Mouse (Mus musculus) layer of hippocampus, postnatal 25 days (tissue): ENCODE measurements around the gene Prnp. TPM values are rescaled to one million over a fixed set of nuclear protein-coding genes. Genes with fewer than 3 reads are reported as not detected.

Experiments
- DNase-seq, 2 experiments: peaks; one replicate each; pipeline ENCODE4 v3.0.0; 2022; ENCODE audit warnings: mixed read lengths in 2 of 2, low spot score in 1 of 2; ENCODE audit errors: extremely low spot score in 1 of 2
- total RNA-seq, 2 experiments: library from RNA; stranded (reverse); gene quantifications; 2 replicates each; pipeline ENCODE4 v1.2.3; 2021

Prnp gene
- total RNA-seq, 2 experiments from 2014 or later: 896 to 1,055 TPM

GRCm38 (mm10) chr2:131946351-131946750 is 36.6 kb downstream of the Prnp start:
- peak in 1 of 2 experiments; percentile 3 for DNase-seq

- DNase-seq: peak in 1 of 2 experiments; percentile 2
Measured at GRCm38 (mm10) chr2:131948156-131948555, 38.4 kb downstream of the Prnp start.

- DNase-seq: peak in 1 of 2 experiments; percentile 2
Measured at GRCm38 (mm10) chr2:131948916-131949639, 39.4 kb downstream of the Prnp start.

GRCm38 (mm10) chr2:131949767-131950597 is 40.3 kb downstream of the Prnp start:
- peak; percentile 32 to 77 for DNase-seq

GRCm38 (mm10) chr2:131950598-131951095 is 40.9 kb downstream of the Prnp start, which contains the start of gene Prnd:
Gene Prnd, plus strand, starts transcription at chr2:131950861.
- DNase-seq: peak in 1 of 2 experiments; percentile 4

- DNase-seq: peak in 1 of 2 experiments; percentile 5
Measured at GRCm38 (mm10) chr2:131952456-131952855, 42.7 kb downstream of the Prnp start.

GRCm38 (mm10) chr2:131952961-131953538 is 43.3 kb downstream of the Prnp start:
- peak in 1 of 2 experiments; percentile 5 for DNase-seq

- DNase-seq: peak in 1 of 2 experiments; percentile 5
Measured at GRCm38 (mm10) chr2:131953711-131954110, 44.0 kb downstream of the Prnp start.

GRCm38 (mm10) chr2:131954835-131955234 is 45.1 kb downstream of the Prnp start:
- DNase-seq: no peak

- no peak for DNase-seq
Measured at GRCm38 (mm10) chr2:131955264-131955663, 45.5 kb downstream of the Prnp start.

- no peak for DNase-seq
Measured at GRCm38 (mm10) chr2:131956336-131957256, 46.9 kb downstream of the Prnp start.

GRCm38 (mm10) chr2:131957731-131958222 is 48.0 kb downstream of the Prnp start:
- DNase-seq: no peak

- no peak for DNase-seq
Measured at GRCm38 (mm10) chr2:131961671-131962070, 51.9 kb downstream of the Prnp start.

GRCm38 (mm10) chr2:131970597-131970996 is 60.9 kb downstream of the Prnp start:
- no peak for DNase-seq

- no peak for DNase-seq
Measured at GRCm38 (mm10) chr2:131971098-131971497, 61.4 kb downstream of the Prnp start.

GRCm38 (mm10) chr2:131976663-131977062 is 66.9 kb downstream of the Prnp start:
- no peak for DNase-seq

- no peak for DNase-seq
Measured at GRCm38 (mm10) chr2:131980866-131981265, 71.1 kb downstream of the Prnp start.

- peak in 1 of 2 experiments; percentile 56 for DNase-seq
Measured at GRCm38 (mm10) chr2:131982546-131983196, 72.9 kb downstream of the Prnp start.

GRCm38 (mm10) chr2:131987950-131988349 is 78.2 kb downstream of the Prnp start:
- no peak for DNase-seq
